Mouse (Mus musculus) heart, postnatal 0 days (tissue): ENCODE results near the gene Zfp942. TPM values are rescaled to one million over a fixed set of nuclear protein-coding genes. Genes with fewer than 3 reads are reported as not detected.
"Not testable (repeated sequence)": the region's sequence is repeated elsewhere in the genome, so short reads cannot be mapped to it uniquely, and the experiment has no call there.

Source experiments
- ATAC-seq: fragments of 200-750 bp; cut with Nextera tagmentation; 2 replicates; pipeline ENCODE4 v1.8.0; 2017; ENCODE audit warnings: low read depth, moderate number of reproducible peaks, moderate library complexity; ENCODE audit not compliant: insufficient read depth
- DNase-seq: peaks from one replicate; pipeline ENCODE4 v3.0.0-alpha.2; 2016; ENCODE audit warnings: low spot score
- H3K27ac ChIP-seq: fragments of 300-500 bp; sonication (generic); 2 replicates; pipeline ENCODE4 v1.5.1; 2014; ENCODE audit warnings: low read depth, mild to moderate bottlenecking
- H3K27me3 ChIP-seq: fragments of 300-500 bp; sonication (generic); 2 replicates; pipeline ENCODE4 v1.6.1; 2014; ENCODE audit warnings: low read length, mixed read lengths; ENCODE audit not compliant: control insufficient read depth, insufficient read depth
- H3K36me3 ChIP-seq: fragments of 300-500 bp; sonication (generic); replicated peaks from 2 replicates; pipeline ENCODE4 v1.6.1; 2014; ENCODE audit warnings: low read length, mixed read lengths; ENCODE audit not compliant: control insufficient read depth, insufficient read depth
- H3K4me1 ChIP-seq: fragments of 300-500 bp; sonication (generic); 2 replicates; pipeline ENCODE4 v1.6.1; 2014; ENCODE audit warnings: antibody characterized with exemption; ENCODE audit not compliant: control insufficient read depth, insufficient read depth
- H3K4me2 ChIP-seq: fragments of 300-500 bp; sonication (generic); 2 replicates; pipeline ENCODE4 v1.6.1; 2014; ENCODE audit warnings: low read depth, mild to moderate bottlenecking, low read length, moderate library complexity
- H3K4me3 ChIP-seq: fragments of 300-500 bp; sonication (generic); 2 replicates; pipeline ENCODE4 v1.5.1; 2014; ENCODE audit warnings: low read depth, low read length
- H3K9ac ChIP-seq: fragments of 300-500 bp; sonication (generic); replicated peaks from 2 replicates; pipeline ENCODE4 v1.6.1; 2014; ENCODE audit warnings: low read depth, low read length, mixed read lengths
- H3K9me3 ChIP-seq: fragments of 300-500 bp; sonication (generic); replicated peaks from 2 replicates; pipeline ENCODE4 v1.6.1; 2016; ENCODE audit warnings: low read length; ENCODE audit not compliant: control insufficient read depth
- CTCF ChIP-seq: IDR thresholded peaks from 2 replicates; pipeline ENCODE4 v1.5.1; 2016; ENCODE audit warnings: antibody characterized with exemption, control low read depth, low read depth
- EP300 ChIP-seq: IDR thresholded peaks from 2 replicates; pipeline ENCODE4 v1.6.1; 2016; ENCODE audit warnings: antibody characterized with exemption, low read depth
- WGBS: fragments of 180-500 bp; shearing (Covaris S2); extraction: QIAGEN DNeasy Blood & Tissue Kit; methylation state at CpG from one replicate; pipeline ENCODE4 v1.1.7; 2014; 5-methylcytosine and 5-hydroxymethylcytosine counted together
- polyA plus RNA-seq: library from polyadenylated mRNA; unstranded; fragments of >200 nt; fragmentation: Nextera tagmentation; extraction: Ambion mirVana; gene quantifications from 2 replicates; pipeline ENCODE4 v1.2.1, GENCODE M21; 2015
- total RNA-seq: library from RNA; depleted of rRNA; stranded (reverse); fragments of >200 nt; gene quantifications from 2 replicates; pipeline ENCODE4 v1.2.3, GENCODE M21; 2014; ENCODE audit warnings: low replicate concordance; rRNA removed

The Zfp942 gene
- total RNA-seq (6.1 and 6.3 TPM in 2 replicates), polyA plus RNA-seq (8.1 TPM in 2 replicates)

- Histone ChIP-seq H3K4me2 (peak within 1 kb of the TSS; percentile 63), H3K4me1 (peaks cover 14% of the 10 kb centered on the region; the same call in 1 of the 2 replicates), H3K9ac (peak within 1 kb of the TSS; percentile 74), H3K4me3 (peak within 1 kb of the TSS; percentile 90), H3K27ac (peak within 1 kb of the TSS; percentile 94)
- not testable (repeated sequence) for H3K9me3 ChIP-seq, H3K27me3 ChIP-seq, H3K36me3 ChIP-seq
- DNase-seq (peak; percentile 46), ATAC-seq (peak; percentile 96)
- under 1% methylated on average over 40 of the region's 55 CpGs for WGBS
Measured at GRCm38 (mm10) chr17:21962107-21962907, at the start of gene Zfp942, which contains the start of gene Zfp943. TSS of gene Zfp942 (minus strand) at chr17:21962464. TSS of gene Zfp943 (plus strand) at chr17:21962552.

GRCm38 (mm10) chr17:21963302-21963701, 1.0 kb upstream of the Zfp942 start:
- Histone ChIP-seq H3K4me2 (peak overlapping the region; percentile 63), H3K36me3 (no peaks in the 10 kb centered on the region), H3K9me3 (no peaks in the 10 kb centered on the region), H3K27me3 (no peaks in the 10 kb centered on the region), H3K4me3 (peak overlapping the region; percentile 90), H3K4me1 (peaks cover 14% of the 10 kb centered on the region; the same call in 1 of the 2 replicates), H3K27ac (no peak overlapping the region), H3K9ac (no peak overlapping the region)
- no peak for DNase-seq
- WGBS = 45% methylated on average over 4 of the region's 4 CpGs
- ATAC-seq = no peak
- TF ChIP-seq EP300 = no peak
- TF ChIP-seq CTCF = no peak

- H3K27ac ChIP-seq, H3K4me1 ChIP-seq, H3K9me3 ChIP-seq, H3K36me3 ChIP-seq, H3K27me3 ChIP-seq: not testable (repeated sequence)
- peak; percentile 97 for ATAC-seq
- DNase-seq = peak; percentile 56
- Histone ChIP-seq H3K9ac (peak within 1 kb of the TSS; percentile 81), H3K4me3 (peak within 1 kb of the TSS; percentile 84), H3K4me2 (peak within 1 kb of the TSS; percentile 72)
- WGBS = 0% methylated on average over 24 of the region's 24 CpGs
Measured at GRCm38 (mm10) chr17:21909456-21910052, 52.7 kb downstream of the Zfp942 start, which contains the start of gene Zfp995. TSS of gene Zfp995 (minus strand) at chr17:21909926.

GRCm38 (mm10) chr17:21909039-21909438, 53.2 kb downstream of the Zfp942 start:
- 4% methylated on average over 3 of the region's 3 CpGs for WGBS
- H3K27me3 ChIP-seq = no peaks in the 10 kb centered on the region
- H3K9me3 ChIP-seq = no peaks in the 10 kb centered on the region
- TF ChIP-seq EP300 = no peak
- no peak for TF ChIP-seq CTCF
- H3K4me3 ChIP-seq = peak overlapping the region; percentile 84
- peak overlapping the region; percentile 81 for H3K9ac ChIP-seq
- DNase-seq (no peak), ATAC-seq (peak; percentile 51; the same call in 1 of the 2 replicates)
- no peaks in the 10 kb centered on the region for H3K4me1 ChIP-seq
- H3K36me3 ChIP-seq = no peaks in the 10 kb centered on the region
- H3K27ac ChIP-seq = no peak overlapping the region
- H3K4me2 ChIP-seq = peak overlapping the region; percentile 72

Other genes starting within 250 kb of the Zfp942 start
- gene Zfp229, start 231.7 kb downstream of the Zfp942 start, total RNA-seq = 0.93 and 5.3 TPM in 2 replicates
- 5.8 and 6.0 TPM in 2 replicates for gene Zfp229, start 231.7 kb downstream of the Zfp942 start, polyA plus RNA-seq
- 0.39 and 0.69 TPM in 2 replicates for gene Zfp820, start 116.7 kb downstream of the Zfp942 start, total RNA-seq
- gene Zfp820, start 116.7 kb downstream of the Zfp942 start, polyA plus RNA-seq = 2.9 and 3.3 TPM in 2 replicates
- 1.2 TPM in 1 of 2 replicates, not detected in the other for gene Zfp995, start 52.5 kb downstream of the Zfp942 start, total RNA-seq
- 3.3 and 3.9 TPM in 2 replicates for gene Zfp995, start 52.5 kb downstream of the Zfp942 start, polyA plus RNA-seq
- gene Zfp943, start 88 bp upstream of the Zfp942 start, total RNA-seq = 12.8 and 14.1 TPM in 2 replicates
- gene Zfp943, start 88 bp upstream of the Zfp942 start, polyA plus RNA-seq = 15.1 and 15.3 TPM in 2 replicates
- 0.62 and 2.6 TPM in 2 replicates for gene Zfp947, start 203.7 kb upstream of the Zfp942 start, total RNA-seq
- gene Zfp947, start 203.7 kb upstream of the Zfp942 start, polyA plus RNA-seq = 2.4 and 2.5 TPM in 2 replicates